Mouse (Mus musculus) fat pad, adult 2 months (tissue): ENCODE measurements around the gene Cyba.

ENCODE experiments used
- DNase-seq: peaks from one replicate; pipeline ENCODE4 v3.0.0-alpha.2; 2011; ENCODE audit warnings: low read depth, low spot score; ENCODE audit errors: extremely low read depth

Cyba gene

GRCm38 (mm10) chr8:122452154-122452553 lies 19.4 kb upstream of the Cyba start:
- no peak for DNase-seq

GRCm38 (mm10) chr8:122451161-122451703 lies 18.5 kb upstream of the Cyba start:
- no peak for DNase-seq

GRCm38 (mm10) chr8:122445203-122445602 lies 12.5 kb upstream of the Cyba start:
- no peak for DNase-seq

GRCm38 (mm10) chr8:122444058-122444748 lies 11.5 kb upstream of the Cyba start:
- peak; percentile 68 for DNase-seq

- DNase-seq: peak; percentile 85
Measured at GRCm38 (mm10) chr8:122443262-122444006, 10.7 kb upstream of the Cyba start, which contains the start of gene Mvd. TSS of gene Mvd (minus strand) at chr8:122443422.

GRCm38 (mm10) chr8:122442781-122443180 lies 10.1 kb upstream of the Cyba start:
- no peak for DNase-seq

- no peak for DNase-seq
Measured at GRCm38 (mm10) chr8:122442356-122442755, 9.6 kb upstream of the Cyba start.

- DNase-seq: no peak
Measured at GRCm38 (mm10) chr8:122441326-122441725, 8.6 kb upstream of the Cyba start.

- no peak for DNase-seq
Measured at GRCm38 (mm10) chr8:122439336-122439735, 6.6 kb upstream of the Cyba start.

GRCm38 (mm10) chr8:122437708-122438331 lies 5.1 kb upstream of the Cyba start:
- DNase-seq: no peak

- no peak for DNase-seq
Measured at GRCm38 (mm10) chr8:122436586-122437125, 3.9 kb upstream of the Cyba start.

- DNase-seq: no peak
Measured at GRCm38 (mm10) chr8:122436146-122436545, 3.4 kb upstream of the Cyba start.

GRCm38 (mm10) chr8:122435375-122435774 lies 2.6 kb upstream of the Cyba start:
- DNase-seq: no peak

GRCm38 (mm10) chr8:122433269-122433905 lies 657 bp upstream of the Cyba start:
- no peak for DNase-seq

GRCm38 (mm10) chr8:122431694-122432442 lies 862 bp downstream of the Cyba start:
- no peak for DNase-seq

- DNase-seq: no peak
Measured at GRCm38 (mm10) chr8:122430646-122431045, 2.1 kb downstream of the Cyba start.

GRCm38 (mm10) chr8:122430058-122430636 lies 2.6 kb downstream of the Cyba start:
- no peak for DNase-seq

GRCm38 (mm10) chr8:122428163-122428562 lies 4.6 kb downstream of the Cyba start:
- DNase-seq: no peak

GRCm38 (mm10) chr8:122427607-122428006 lies 5.1 kb downstream of the Cyba start:
- no peak for DNase-seq

- DNase-seq: no peak
Measured at GRCm38 (mm10) chr8:122426145-122426544, 6.6 kb downstream of the Cyba start.
